Mouse (Mus musculus) left cerebral cortex, postnatal 4 days (tissue): ENCODE measurements around the gene Aurkb. TPM values are rescaled to one million over a fixed set of nuclear protein-coding genes. Genes with fewer than 3 reads are reported as not detected.
"Not testable (repeated sequence)": the region's sequence is repeated elsewhere in the genome, so short reads cannot be mapped to it uniquely, and the experiment has no call there.

Source experiments
- DNase-seq: peaks from one replicate; pipeline ENCODE4 v3.0.0-alpha.2; 2022
- intact Hi-C: fragments of 180-260 bp; cut with DNase I; formaldehyde crosslinking; loops from one replicate; pipeline ENCODE4 v1.15.1; 2025
- total RNA-seq, 2 experiments: library from RNA; stranded (reverse); gene quantifications; 2 replicates each; pipeline ENCODE4 v1.2.3; 2021

The Aurkb gene
- total RNA-seq: 1 to 10 TPM; 8.2 to 10.0 TPM

- intact Hi-C loops: no loop called here
- DNase-seq: peak; percentile 92
Measured at GRCm38 (mm10) chr11:69045531-69046394, at the start of gene Aurkb. Gene Aurkb (plus strand): TSS chr11:69045647.

DNA sequence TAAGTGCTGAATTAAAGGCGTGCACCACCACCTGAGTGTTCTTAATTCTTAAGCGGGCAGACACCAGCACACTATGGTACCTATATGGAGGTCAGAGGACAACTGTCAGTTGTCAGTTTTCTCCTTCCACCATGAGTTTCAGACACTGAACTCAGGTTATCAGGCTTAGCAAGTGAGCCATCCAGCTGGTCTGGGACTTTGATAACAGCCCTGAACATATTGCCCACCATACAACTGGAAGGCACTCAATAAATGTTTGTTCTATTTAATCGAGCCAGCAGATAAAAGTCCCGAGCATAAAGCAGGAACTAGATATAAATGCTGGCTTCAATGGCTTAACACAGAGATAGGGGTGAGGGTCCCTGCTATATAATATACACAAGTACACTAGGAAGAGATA, 48.4 kb upstream of the Aurkb start:
- DNase-seq: no peak
- intact Hi-C loops: no loop called here

GRCm38 (mm10) chr11:69002782-69003181, 42.7 kb upstream of the Aurkb start:
- intact Hi-C loops: not testable (repeated sequence)

DNA sequence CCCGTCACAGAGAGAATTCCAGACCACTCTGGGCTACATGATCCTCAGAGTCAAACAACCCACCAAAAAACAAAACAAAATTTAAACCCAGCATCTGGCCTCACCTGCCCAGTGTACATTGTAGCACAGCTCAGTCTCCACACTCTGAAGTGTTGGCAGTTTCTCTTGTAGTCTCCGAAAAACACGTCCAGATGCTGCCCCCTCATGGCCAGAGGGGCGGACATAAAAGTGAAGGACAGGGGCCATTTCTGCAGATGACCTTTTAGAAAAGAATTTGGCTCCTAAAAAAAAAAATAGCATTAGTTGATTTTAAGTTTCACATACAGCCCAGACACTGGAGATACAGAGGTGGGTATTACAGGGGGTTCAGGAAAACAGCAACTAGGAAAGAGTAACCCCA, 41.9 kb upstream of the Aurkb start:
- DNase-seq: no peak
- intact Hi-C loops: no loop called here

More at GRCm38 (mm10) chr11:69002782-69003181, 42.7 kb upstream of the Aurkb start:
- not testable (repeated sequence) for DNase-seq

DNA sequence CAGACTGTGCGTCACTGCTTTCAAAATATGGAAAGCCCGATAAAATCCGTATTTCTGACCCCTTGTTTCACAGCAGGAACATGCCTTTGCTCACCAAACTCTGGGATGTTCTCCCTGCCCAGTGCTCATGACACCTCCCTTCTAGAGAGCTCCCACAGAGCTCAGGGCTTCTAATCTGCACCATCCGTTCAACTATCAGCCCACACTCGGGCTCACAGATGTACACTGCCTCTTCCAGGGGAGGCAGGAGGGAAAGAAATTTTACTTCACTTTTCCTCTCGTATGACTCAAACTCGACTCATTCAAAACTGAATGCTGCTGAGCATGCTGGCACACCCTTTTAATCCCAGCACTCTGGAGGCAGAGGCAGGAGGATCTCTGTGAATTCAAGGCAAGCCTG, 40.3 kb upstream of the Aurkb start:
- intact Hi-C loops: no loop called here
- DNase-seq: no peak

DNA sequence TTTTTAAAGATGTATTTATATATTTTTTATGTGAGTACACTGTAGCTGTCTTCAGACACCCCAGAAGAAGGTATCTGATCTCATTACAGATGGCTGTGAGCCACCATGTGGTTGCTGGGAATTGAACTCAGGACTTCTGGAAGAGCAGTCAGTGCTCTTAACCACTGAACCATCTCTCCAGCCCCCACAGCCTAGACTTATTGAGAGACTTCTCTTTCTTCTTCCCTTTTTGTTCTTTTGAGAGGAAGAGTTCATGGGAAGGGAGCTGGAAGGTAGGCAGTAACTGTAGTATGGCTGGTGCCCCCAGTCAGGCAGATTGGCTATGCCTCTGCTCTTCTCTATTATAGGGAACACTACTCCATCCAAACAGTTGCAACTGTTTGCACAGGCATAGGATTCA, 38.9 kb upstream of the Aurkb start:
- intact Hi-C loops: not testable (repeated sequence)

DNA sequence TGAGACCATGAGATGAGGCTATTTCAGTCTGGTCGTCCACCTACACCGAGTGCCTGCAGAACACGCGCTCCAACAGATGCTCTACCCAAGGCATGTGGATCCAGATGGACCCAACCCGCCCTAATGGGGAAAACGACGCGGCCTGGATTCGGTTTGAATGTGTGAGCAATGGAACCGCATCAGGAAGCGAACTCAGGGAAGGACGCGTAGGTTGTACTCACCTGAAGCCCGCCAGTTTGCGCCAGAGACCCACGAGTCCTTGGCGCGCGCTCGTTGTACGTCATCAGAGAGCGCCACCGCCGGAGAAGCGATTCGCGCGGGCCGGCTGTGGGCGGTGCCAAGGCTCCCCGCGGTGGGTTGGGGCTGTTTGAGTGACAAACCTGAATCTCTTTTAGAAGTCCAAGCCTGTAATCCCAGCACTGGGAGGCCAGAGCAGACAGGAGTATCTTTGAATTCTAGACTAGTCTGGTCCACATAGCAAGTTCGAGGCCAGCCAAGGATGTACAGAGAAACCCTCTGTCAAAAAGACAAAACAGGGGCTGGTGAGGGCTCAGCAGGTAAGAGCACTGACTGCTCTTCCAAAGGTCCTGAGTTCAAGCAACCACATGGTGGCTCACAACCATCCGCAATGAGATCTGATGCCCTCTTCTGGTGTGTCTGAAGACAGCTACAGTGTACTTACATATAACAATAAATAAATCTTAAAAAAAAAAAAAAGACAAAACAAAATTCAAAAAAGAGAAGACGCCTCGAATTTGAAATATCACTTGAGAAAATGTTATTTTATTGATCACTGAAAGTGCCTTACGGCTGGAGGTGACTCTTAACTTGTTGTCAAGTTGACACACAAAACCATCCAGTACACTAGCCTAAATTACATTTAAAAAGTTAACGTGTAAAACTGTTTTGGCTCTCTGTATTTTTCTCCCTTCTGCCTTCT, 37.0 kb upstream of the Aurkb start, which contains the start of gene Pfas:
Gene Pfas (minus strand): TSS at position 279 of the 940 bp plus-strand sequence.
- peak; percentile 98 for DNase-seq
- intact Hi-C loops: no loop called here

More for the DNA sequence above, 38.9 kb upstream of the Aurkb start:
- DNase-seq: not testable (repeated sequence)

GRCm38 (mm10) chr11:69009508-69009907, 35.9 kb upstream of the Aurkb start:
- DNase-seq: no peak
- intact Hi-C loops: no loop called here

DNA sequence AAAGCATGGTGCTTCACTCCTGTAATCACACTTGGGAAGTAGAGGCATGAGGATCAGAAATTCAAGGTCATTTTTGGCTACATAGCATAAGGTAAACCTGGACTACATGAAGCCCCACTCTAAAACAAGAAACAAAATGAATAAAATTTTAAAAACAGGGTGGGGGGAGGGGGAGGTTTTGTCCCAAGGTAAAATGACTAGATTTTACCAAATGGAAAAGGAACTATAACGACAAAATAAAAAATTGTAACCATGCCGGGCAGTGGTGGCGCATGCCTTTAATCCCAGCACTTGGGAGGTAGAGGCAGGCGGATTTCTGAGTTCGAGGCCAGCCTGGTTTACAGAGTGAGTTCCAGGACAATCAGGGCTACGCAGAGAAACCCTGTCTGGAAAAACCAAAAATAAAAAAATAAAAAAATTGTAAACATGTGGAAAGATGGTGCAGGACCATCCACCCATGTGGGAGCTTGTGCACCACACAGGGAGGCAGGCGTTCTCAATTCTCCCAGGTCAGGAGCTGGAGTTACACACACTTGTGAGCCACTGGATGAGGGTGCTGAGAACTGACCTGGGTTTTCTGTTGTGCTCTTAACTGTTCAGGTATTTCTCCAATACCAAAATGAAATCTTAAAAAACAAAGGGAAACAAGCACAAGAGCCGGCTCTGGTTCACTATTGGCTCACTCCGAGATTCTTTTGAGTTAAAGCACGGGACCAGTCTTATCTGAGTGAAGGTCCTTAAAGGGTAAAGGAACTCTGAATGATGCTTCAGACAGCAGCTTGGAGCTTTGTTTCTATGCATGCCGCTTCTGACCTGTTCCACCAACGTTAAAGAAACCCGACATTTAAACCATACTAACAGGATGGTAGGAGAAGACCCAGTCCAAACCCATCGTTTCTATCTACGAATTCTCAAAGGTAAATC, 34.8 kb upstream of the Aurkb start:
- no peak for DNase-seq
- intact Hi-C loops: no loop called here

GRCm38 (mm10) chr11:69011445-69011844, 34.0 kb upstream of the Aurkb start:
- DNase-seq, intact Hi-C loops: not testable (repeated sequence)

GRCm38 (mm10) chr11:69012071-69012601, 33.3 kb upstream of the Aurkb start:
- DNase-seq: peak; percentile 87
- intact Hi-C loops: no loop called here

- DNase-seq: peak; percentile 92
- intact Hi-C loops: no loop called here
Measured at GRCm38 (mm10) chr11:69015644-69016441, 29.6 kb upstream of the Aurkb start, which contains the start of gene Ctc1. Gene Ctc1 (plus strand): TSS chr11:69015911.

- intact Hi-C loops: no loop called here
- no peak for DNase-seq
Measured at GRCm38 (mm10) chr11:69016755-69017154, 28.7 kb upstream of the Aurkb start.

- no peak for DNase-seq
- intact Hi-C loops: no loop called here
Measured at GRCm38 (mm10) chr11:69020691-69021090, 24.8 kb upstream of the Aurkb start.

GRCm38 (mm10) chr11:69026562-69026961, 18.9 kb upstream of the Aurkb start:
- intact Hi-C loops: no loop called here

GRCm38 (mm10) chr11:69028805-69029204, 16.6 kb upstream of the Aurkb start:
- no peak for DNase-seq
- intact Hi-C loops: no loop called here

More at GRCm38 (mm10) chr11:69026562-69026961, 18.9 kb upstream of the Aurkb start:
- no peak for DNase-seq

GRCm38 (mm10) chr11:69033552-69033951, 11.9 kb upstream of the Aurkb start:
- intact Hi-C loops: no loop called here
- no peak for DNase-seq

- DNase-seq: no peak
- intact Hi-C loops: no loop called here
Measured at GRCm38 (mm10) chr11:69034585-69034984, 10.9 kb upstream of the Aurkb start.

DNA sequence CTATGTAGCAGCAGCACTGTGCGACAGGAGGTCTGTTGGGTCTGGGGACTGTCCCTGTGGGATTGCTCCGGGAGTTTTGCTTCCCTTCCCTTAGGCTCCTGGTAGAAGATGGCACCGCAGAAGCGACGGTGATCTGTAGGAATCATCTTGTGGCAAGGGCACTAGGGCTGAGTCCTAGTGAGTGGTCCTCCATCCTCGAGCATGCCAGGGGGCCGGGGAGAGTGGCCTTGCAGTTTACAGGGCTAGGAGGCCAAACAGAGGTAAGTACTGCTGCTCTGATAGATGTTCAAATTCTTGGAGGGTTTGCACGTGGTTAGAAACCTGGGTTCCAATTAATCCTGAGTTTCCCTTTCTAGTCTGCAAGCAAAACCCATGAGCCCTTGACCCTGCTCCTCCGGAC, 10.0 kb upstream of the Aurkb start:
- no peak for DNase-seq
- intact Hi-C loops: no loop called here
